In genomic region chr15:25440991-25441867, GRCm38 (mm10) we compare ENCODE assay signal across 8 mouse cellular contexts. TPM values are rescaled to one million over a fixed set of nuclear protein-coding genes. Genes with fewer than 3 reads are reported as not detected.
DNase-seq lines count a peak whose midpoint lies in the region; ATAC-seq and TF ChIP-seq lines count a peak whose summit lies in the region.

No protein-coding gene starts in this region.

- WGBS in hindbrain, embryonic 15.5 days = 19% methylated on average over 24 of the region's 24 CpGs
- 17% methylated on average over 24 of the region's 24 CpGs for WGBS in spleen, adult 2 months

- peak; percentile 53 to 64 for DNase-seq in left cerebral cortex, adult 18-20 months (ENCODE audit: low spot score in 2 of 2)
- no peak for DNase-seq in left cerebral cortex, adult 11 months (ENCODE audit: low spot score)
- peak; percentile 44 for DNase-seq in cerebellum, adult 9-11 months
- peak; percentile 74 for DNase-seq in gastrocnemius, adult 18-20 months (ENCODE audit: low spot score)
- peak; percentile 71 for DNase-seq in left cerebral cortex, postnatal 4 days
- peak; percentile 26 to 32 for DNase-seq in spleen, adult 2 months (ENCODE audit: low read depth in 1 of 2, low spot score in 2 of 2)

- intact Hi-C loops in left cerebral cortex, postnatal 4 days (cut with DNase I) = loop anchor here (5.0 to 10.0 kb wide), 2 partner anchors 276 to 534 kb away; no protein-coding TSS in a partner anchor

- no peak overlapping the region for H3K4me3 ChIP-seq in hindbrain, embryonic 15.5 days
- H3K4me3 ChIP-seq in spleen, adult 2 months (ENCODE audit: extremely low read depth, insufficient read depth, insufficient read length) = no peak overlapping the region

- peaks cover 14% of the 10 kb centered on the region; the same call in 1 of the 2 replicates for H3K4me1 ChIP-seq in hindbrain, embryonic 15.5 days (replicated peaks)
- H3K4me1 ChIP-seq in spleen, adult 2 months (ENCODE audit: control insufficient read depth, insufficient read depth, insufficient read length) = no peaks in the 10 kb centered on the region

- ATAC-seq in hindbrain, embryonic 15.5 days (ENCODE audit: low FRiP score, low read depth) = no peak
- ATAC-seq in megakaryocyte-erythroid progenitor cell, adult 5-6 weeks (replicated peaks; ENCODE audit: low FRiP score, low TSS enrichment, poor library complexity, severe bottlenecking) = peak; percentile 81

- no peak for TF ChIP-seq POLR2A in spleen, adult 2 months (IDR thresholded peaks at IDR 0.05; ENCODE audit: low read depth, low read length)

- no peak overlapping the region for H3K27ac ChIP-seq in hindbrain, embryonic 15.5 days (replicated peaks)
- no peak overlapping the region for H3K27ac ChIP-seq in spleen, adult 2 months (ENCODE audit: insufficient read depth, low read length)

- TF ChIP-seq CTCF in spleen, adult 2 months (IDR thresholded peaks at IDR 0.05; ENCODE audit: extremely low read depth, insufficient read depth, insufficient read length, insufficient replicate concordance) = no peak

- H3K9me3 ChIP-seq in hindbrain, embryonic 15.5 days = no peaks in the 10 kb centered on the region

- peak overlapping the region; percentile 44 for H3K4me2 ChIP-seq in hindbrain, embryonic 15.5 days

- H3K36me3 ChIP-seq in hindbrain, embryonic 15.5 days = no peaks in the 10 kb centered on the region
- no peaks in the 10 kb centered on the region for H3K36me3 ChIP-seq in spleen, adult 2 months (ENCODE audit: control insufficient read depth, insufficient read depth, low read length)

- H3K9ac ChIP-seq in hindbrain, embryonic 15.5 days = no peak overlapping the region

- H3K27me3 ChIP-seq in hindbrain, embryonic 15.5 days = no peaks in the 10 kb centered on the region
- no peaks in the 10 kb centered on the region for H3K27me3 ChIP-seq in spleen, adult 2 months (ENCODE audit: control insufficient read depth, insufficient read depth, low read length)

RNA-seq across cellular contexts. Expression of gene Basp1, which starts 27.7 kb away (rescaled TPM):
- 100 to 1,000 TPM; 630 to 642 TPM for total RNA-seq in left cerebral cortex, adult 18-20 months (2021)
- 1 to 10 TPM in 1 of 2 experiments, under 1 TPM in 1; 0.71 to 1.9 TPM for total RNA-seq in gastrocnemius, adult 18-20 months (2021)
- polyA plus RNA-seq in hindbrain, embryonic 15.5 days (2015; fragmentation: Nextera tagmentation; extraction: Ambion mirVana) = 376 and 413 TPM in 2 replicates
- 1,000 to 10,000 TPM; 1,424 to 1,444 TPM for total RNA-seq in left cerebral cortex, postnatal 4 days (2021)
- 0.40 and 0.52 TPM in 2 replicates for total RNA-seq in megakaryocyte-erythroid progenitor cell, adult 5-6 weeks (2014; fragmentation: Nextera tagmentation)
- total RNA-seq in megakaryocyte-erythroid progenitor cell, adult 5-6 weeks (2017) = 2.0 and 4.8 TPM in 2 replicates
- polyA plus RNA-seq in spleen, adult 2 months (2012; rRNA removed) = 9.5 and 14.0 TPM in 2 replicates

Comparison
In these comparisons a context has a peak if more than half of its experiments do, and no peak if none do; other contexts are left out.
1. RNA of gene Basp1, which starts 27.7 kb away (total RNA-seq): 1,424 to 1,444 TPM in left cerebral cortex, postnatal 4 days and 630 to 642 TPM in left cerebral cortex, adult 18-20 months; 0.40 to 4.8 TPM in megakaryocyte-erythroid progenitor cell, adult 5-6 weeks and 0.71 to 1.9 TPM in gastrocnemius, adult 18-20 months; every median in the first group is over 100 times any median in the second.